Mouse (Mus musculus): ENCODE measurements around the gene 4930433I11Rik.
"Not testable (repeated sequence)": the region's sequence is repeated elsewhere in the genome, so short reads cannot be mapped to it uniquely, and the experiment has no call there.

DNA sequence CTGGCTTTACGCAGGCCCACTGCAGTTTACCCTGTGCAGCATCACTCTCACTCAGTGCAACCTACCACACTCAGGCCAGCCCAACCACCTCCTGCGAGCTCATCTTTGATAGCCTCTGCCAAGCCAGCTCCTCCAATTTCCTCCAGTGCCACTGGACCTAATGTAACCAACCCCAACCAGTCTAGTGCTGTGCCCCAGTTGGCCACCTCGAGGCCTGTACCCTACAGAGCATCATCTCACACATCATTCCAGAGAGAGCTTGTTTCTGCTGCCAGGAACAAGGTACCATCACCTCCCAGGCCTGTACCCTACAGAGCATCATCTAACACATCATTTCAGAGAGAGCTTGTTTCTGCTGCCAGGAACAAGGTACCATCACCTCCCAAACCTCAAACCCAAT, 56.7 kb downstream of the 4930433I11Rik start:
- not testable (repeated sequence) for TF ChIP-seq POLR2A (IDR thresholded peaks at IDR 0.05; ENCODE audit: borderline replicate concordance, insufficient read depth, low read length); CTCF (IDR thresholded peaks at IDR 0.05; ENCODE audit: borderline replicate concordance, insufficient read depth, low read depth, low read length)
